Mouse (Mus musculus) bone marrow, adult 2 months (tissue): ENCODE data around the gene Reln.

Experiments
- CTCF ChIP-seq: fragments of 200-500 bp; IDR thresholded peaks from 2 replicates; pipeline ENCODE4 v1.5.1; 2011; ENCODE audit warnings: low read length, control low read depth; ENCODE audit not compliant: control insufficient read depth, insufficient read depth
- POLR2A ChIP-seq: fragments of 200-500 bp; IDR thresholded peaks from 2 replicates; pipeline ENCODE4 v1.6.1; 2011; ENCODE audit warnings: low read depth, mild to moderate bottlenecking, control low read depth, low read length, borderline replicate concordance; ENCODE audit not compliant: control insufficient read depth

- TF ChIP-seq POLR2A: no peak
- TF ChIP-seq CTCF: no peak
These were observed 3.5 kb downstream of the Reln start for GRCm38 (mm10) chr5:22340991-22341390.
